Comparison of ENCODE assay signal across 11 mouse cellular contexts in the genomic region with DNA sequence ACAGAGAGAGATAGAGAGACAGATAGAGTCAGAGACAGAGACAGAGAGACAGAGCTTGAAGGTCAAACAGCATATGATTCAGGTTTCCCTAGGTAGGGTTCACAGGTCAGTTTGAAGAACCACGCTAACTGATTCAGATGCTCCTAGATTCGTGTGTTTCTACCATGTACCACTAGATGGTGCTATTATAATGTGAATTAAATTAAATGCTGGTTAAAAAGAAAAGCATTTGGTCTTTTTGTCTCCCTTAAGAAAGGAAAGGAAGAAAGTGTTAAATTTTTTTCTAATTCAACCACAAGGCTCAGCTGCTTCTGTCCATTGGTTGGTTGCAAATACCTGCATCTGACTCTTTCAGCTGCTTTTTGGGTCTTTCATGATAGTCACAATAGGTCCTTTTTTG. TPM values are rescaled to one million over a fixed set of nuclear protein-coding genes. Genes with fewer than 3 reads are reported as not detected.
DNase-seq lines count a peak whose midpoint lies in the region; ATAC-seq and TF ChIP-seq lines count a peak whose summit lies in the region.
"Had no signal": no experiment of that assay in that cellular context is flagged by ENCODE, and none has a peak within 500 bp of the region (broad histone marks: within the 10 kb centered on the region; RNA-seq: fewer than 3 reads in every experiment).

No protein-coding gene starts in this region.

- ATAC-seq in forebrain, embryonic 14.5 days, result no peak
- no peak for ATAC-seq in forebrain, embryonic 12.5 days (ENCODE audit: low FRiP score)
- no peak for ATAC-seq in liver, postnatal 0 days
- ATAC-seq in liver, embryonic 12.5 days, result no peak

- DNase-seq in forebrain, embryonic 14.5 days (ENCODE audit: low spot score), result peak; percentile 68
- no peak for DNase-seq in liver, postnatal 0 days
- peak; percentile 53 for DNase-seq in brain, embryonic 14.5 days (ENCODE audit: low read depth)
- peak; percentile 65 for DNase-seq in naive thymus-derived CD4-positive, alpha-beta T cell, adult 2 months (ENCODE audit: low read depth)
- DNase-seq in cerebellum, adult 9-10 months, result no peak
- no peak for DNase-seq in kidney, adult 8-10 months
- DNase-seq: kidney, adult 11 months had no signal

- H3K4me3 ChIP-seq in forebrain, embryonic 14.5 days (ENCODE audit: low read depth, low read length), result no peak overlapping the region
- H3K4me3 ChIP-seq in forebrain, embryonic 12.5 days (replicated peaks), result no peak overlapping the region
- no peak overlapping the region for H3K4me3 ChIP-seq in liver, postnatal 0 days (ENCODE audit: low read depth, low read length)
- no peak overlapping the region for H3K4me3 ChIP-seq in liver, embryonic 12.5 days
- H3K4me3 ChIP-seq: embryonic facial prominence, embryonic 13.5 days had no signal

- no peak for TF ChIP-seq EP300 in liver, postnatal 0 days (IDR thresholded peaks at IDR 0.05; ENCODE audit: low read depth)

- peak; percentile 60 for TF ChIP-seq CTCF in liver, postnatal 0 days (IDR thresholded peaks at IDR 0.05; ENCODE audit: low read depth)
- 0 out of 2 replicates have a peak, but pooled peaks have one; percentile 9 for TF ChIP-seq CTCF in brain, embryonic 14.5 days (IDR thresholded peaks at IDR 0.05; ENCODE audit: borderline replicate concordance, extremely low read depth, insufficient read depth, insufficient read length)

- H3K4me2 ChIP-seq in forebrain, embryonic 14.5 days (ENCODE audit: low read length), result no peak overlapping the region
- no peak overlapping the region for H3K4me2 ChIP-seq in forebrain, embryonic 12.5 days
- no peak overlapping the region for H3K4me2 ChIP-seq in liver, postnatal 0 days (ENCODE audit: low read depth, low read length)
- no peak overlapping the region for H3K4me2 ChIP-seq in liver, embryonic 12.5 days
- H3K4me2 ChIP-seq: embryonic facial prominence, embryonic 13.5 days had no signal

- no peaks in the 10 kb centered on the region for H3K36me3 ChIP-seq in forebrain, embryonic 14.5 days (ENCODE audit: control insufficient read depth, insufficient read depth, low read length)
- H3K36me3 ChIP-seq in forebrain, embryonic 12.5 days (replicated peaks), result no peaks in the 10 kb centered on the region
- no peaks in the 10 kb centered on the region for H3K36me3 ChIP-seq in liver, postnatal 0 days (replicated peaks; ENCODE audit: insufficient read depth, low read length)
- H3K36me3 ChIP-seq in liver, embryonic 12.5 days, result no peaks in the 10 kb centered on the region
- H3K36me3 ChIP-seq: embryonic facial prominence, embryonic 13.5 days had no signal

- no peaks in the 10 kb centered on the region for H3K9me3 ChIP-seq in forebrain, embryonic 14.5 days (replicated peaks; ENCODE audit: control insufficient read depth, low read length)
- H3K9me3 ChIP-seq in forebrain, embryonic 12.5 days, result no peaks in the 10 kb centered on the region
- H3K9me3 ChIP-seq in liver, postnatal 0 days (ENCODE audit: low read length), result no peaks in the 10 kb centered on the region
- no peaks in the 10 kb centered on the region for H3K9me3 ChIP-seq in liver, embryonic 12.5 days (replicated peaks)
- H3K9me3 ChIP-seq: embryonic facial prominence, embryonic 13.5 days had no signal

- no peaks in the 10 kb centered on the region for H3K27me3 ChIP-seq in forebrain, embryonic 14.5 days (replicated peaks; ENCODE audit: control insufficient read depth, insufficient read depth, low read length)
- 0 out of 2 replicates have a peak, but pooled peaks cover 5% of the 10 kb centered on the region for H3K27me3 ChIP-seq in forebrain, embryonic 12.5 days
- no peaks in the 10 kb centered on the region for H3K27me3 ChIP-seq in liver, postnatal 0 days (ENCODE audit: insufficient read depth, low read length)
- H3K27me3 ChIP-seq in liver, embryonic 12.5 days (replicated peaks), result no peaks in the 10 kb centered on the region
- H3K27me3 ChIP-seq: embryonic facial prominence, embryonic 13.5 days had no signal

- H3K27ac ChIP-seq in forebrain, embryonic 14.5 days (ENCODE audit: low read depth, low read length), result no peak overlapping the region
- no peak overlapping the region for H3K27ac ChIP-seq in forebrain, embryonic 12.5 days
- no peak overlapping the region for H3K27ac ChIP-seq in liver, postnatal 0 days (ENCODE audit: low read depth)
- H3K27ac ChIP-seq in liver, embryonic 12.5 days, result no peak overlapping the region
- H3K27ac ChIP-seq: embryonic facial prominence, embryonic 13.5 days; macrophage had no signal

- TF ChIP-seq POLR2A in brain, embryonic 14.5 days (IDR thresholded peaks at IDR 0.05; ENCODE audit: borderline replicate concordance, extremely low read depth, insufficient read depth, insufficient read length, poor library complexity, severe bottlenecking), result no peak

- 13% methylated on average over 2 of the region's 2 CpGs for WGBS in forebrain, embryonic 14.5 days
- 6% methylated on average over 2 of the region's 2 CpGs for WGBS in forebrain, embryonic 12.5 days
- 5% methylated on average over 2 of the region's 2 CpGs for WGBS in liver, postnatal 0 days (ENCODE audit: insufficient replicate concordance)
- WGBS in liver, embryonic 12.5 days (ENCODE audit: insufficient replicate concordance), result 8% methylated on average over 2 of the region's 2 CpGs

- no peaks in the 10 kb centered on the region for H3K4me1 ChIP-seq in forebrain, embryonic 14.5 days (ENCODE audit: control insufficient read depth, insufficient read depth, low read length)
- no peaks in the 10 kb centered on the region for H3K4me1 ChIP-seq in forebrain, embryonic 12.5 days
- H3K4me1 ChIP-seq in liver, postnatal 0 days (ENCODE audit: insufficient read depth), result no peaks in the 10 kb centered on the region
- H3K4me1 ChIP-seq in liver, embryonic 12.5 days, result no peaks in the 10 kb centered on the region
- H3K4me1 ChIP-seq: embryonic facial prominence, embryonic 13.5 days had no signal

- H3K9ac ChIP-seq in forebrain, embryonic 14.5 days (ENCODE audit: low read length), result no peak overlapping the region
- no peak overlapping the region for H3K9ac ChIP-seq in forebrain, embryonic 12.5 days
- no peak overlapping the region for H3K9ac ChIP-seq in liver, postnatal 0 days (replicated peaks)
- H3K9ac ChIP-seq in liver, embryonic 12.5 days, result no peak overlapping the region
- H3K9ac ChIP-seq: embryonic facial prominence, embryonic 13.5 days had no signal

RNA-seq across cellular contexts. Expression of gene Rtl3, which starts 45.8 kb away (rescaled TPM):
- 0.70 and 1.1 TPM in 2 replicates for polyA plus RNA-seq in forebrain, embryonic 14.5 days (2014; fragmentation: Nextera tagmentation; extraction: Ambion mirVana)
- polyA plus RNA-seq in forebrain, embryonic 12.5 days (2016; fragmentation: Nextera tagmentation; extraction: Ambion mirVana), result 2.4 and 3.6 TPM in 2 replicates
- polyA plus RNA-seq in liver, postnatal 0 days (2015; fragmentation: Nextera tagmentation; extraction: Ambion mirVana), result 0.43 TPM in 2 replicates
- polyA plus RNA-seq in liver, embryonic 12.5 days (2016; fragmentation: Nextera tagmentation; extraction: Ambion mirVana), result 2.3 and 2.5 TPM in 2 replicates
- polyA plus RNA-seq in brain, embryonic 14.5 days (2012; rRNA removed), result 2.1 and 2.2 TPM in 2 replicates
- polyA plus RNA-seq: macrophage had no signal

Comparison
In these comparisons a context has a peak if more than half of its experiments do, and no peak if none do; other contexts are left out.
1. DNase-seq: peak in forebrain, embryonic 14.5 days (single experiment), brain, embryonic 14.5 days (single experiment) and naive thymus-derived CD4-positive, alpha-beta T cell, adult 2 months (single experiment); none in liver, postnatal 0 days (single experiment), cerebellum, adult 9-10 months (single experiment) and kidney, adult 8-10 months (0 of 2).